Mouse (Mus musculus): ENCODE results near the gene Med12.
"Not testable (repeated sequence)": the region's sequence is repeated elsewhere in the genome, so short reads cannot be mapped to it uniquely, and the experiment has no call there.

Med12 gene

GRCm38 (mm10) chrX:101299473-101300426 lies 25.9 kb downstream of the Med12 start:
- no peak for DNase-seq (ENCODE audit: low read depth, low spot score)

- no peak for DNase-seq (ENCODE audit: low read depth, low spot score)
Measured at GRCm38 (mm10) chrX:101300427-101301030, 26.7 kb downstream of the Med12 start.

- no peak for DNase-seq (ENCODE audit: low read depth, low spot score)
Measured at GRCm38 (mm10) chrX:101301654-101302053, 27.8 kb downstream of the Med12 start.

- no peak for DNase-seq (ENCODE audit: low read depth, low spot score)
Measured at GRCm38 (mm10) chrX:101304646-101305045, 30.8 kb downstream of the Med12 start.

- no peak for DNase-seq (ENCODE audit: low read depth, low spot score)
Measured at GRCm38 (mm10) chrX:101309299-101309698, 35.5 kb downstream of the Med12 start.

- no peak for DNase-seq (ENCODE audit: low read depth, low spot score)
Measured at GRCm38 (mm10) chrX:101313625-101314359, 40.0 kb downstream of the Med12 start.

- DNase-seq (ENCODE audit: low read depth, low spot score), result no peak
Measured at GRCm38 (mm10) chrX:101319775-101320174, 45.9 kb downstream of the Med12 start.

GRCm38 (mm10) chrX:101325989-101326899 lies 52.4 kb downstream of the Med12 start:
- DNase-seq (ENCODE audit: low read depth, low spot score), result no peak

GRCm38 (mm10) chrX:101329372-101330028 lies 55.7 kb downstream of the Med12 start:
- DNase-seq (ENCODE audit: low read depth, low spot score), result peak; percentile 45

GRCm38 (mm10) chrX:101332031-101332374 lies 58.2 kb downstream of the Med12 start:
- no peak for DNase-seq (ENCODE audit: low read depth, low spot score)

GRCm38 (mm10) chrX:101332375-101333211 lies 58.8 kb downstream of the Med12 start:
- DNase-seq (ENCODE audit: low read depth, low spot score), result peak; percentile 84

- DNase-seq (ENCODE audit: low read depth, low spot score), result no peak
Measured at GRCm38 (mm10) chrX:101334606-101335005, 60.8 kb downstream of the Med12 start.

- DNase-seq (ENCODE audit: low read depth, low spot score), result no peak
Measured at GRCm38 (mm10) chrX:101338666-101339065, 64.8 kb downstream of the Med12 start.

GRCm38 (mm10) chrX:101342837-101343236 lies 69.0 kb downstream of the Med12 start:
- not testable (repeated sequence) for DNase-seq (ENCODE audit: low read depth, low spot score)

- no peak for DNase-seq (ENCODE audit: low read depth, low spot score)
Measured at GRCm38 (mm10) chrX:101345456-101345855, 71.6 kb downstream of the Med12 start.

GRCm38 (mm10) chrX:101346475-101346874 lies 72.6 kb downstream of the Med12 start:
- DNase-seq (ENCODE audit: low read depth, low spot score), result no peak
